Mouse (Mus musculus) mesoderm, embryonic 11.5 days (tissue): ENCODE measurements at regions not wholly inside any gene's neighbourhood (a gene's known extent, or its start where the extent isn't known, plus 50 kb on each side); places are given as distances from the start of the nearest gene placed in this dataset.
A peak's percentile ranks its signal among the peaks of the same experiment; 100 is the strongest.

Experiments
- DNase-seq: peaks from one replicate; pipeline ENCODE4 v3.0.0-alpha.2; 2012; ENCODE audit warnings: low read depth, low spot score

GRCm38 (mm10) chr17:31776949-31777607 lies 78.5 kb downstream of the Sik1 start:
- DNase-seq, result peak; percentile 67

GRCm38 (mm10) chr17:31777751-31778150 lies 77.9 kb downstream of the Sik1 start:
- no peak for DNase-seq

GRCm38 (mm10) chr17:31779466-31779865 lies 76.1 kb downstream of the Sik1 start:
- no peak for DNase-seq

- no peak for DNase-seq
Measured at GRCm38 (mm10) chr17:31782251-31782650, 73.4 kb downstream of the Sik1 start.

GRCm38 (mm10) chr17:31783071-31783470 lies 72.5 kb downstream of the Sik1 start:
- DNase-seq, result no peak

GRCm38 (mm10) chr17:31788316-31788715 lies 67.3 kb downstream of the Sik1 start:
- no peak for DNase-seq

GRCm38 (mm10) chr17:31789068-31789583 lies 66.5 kb downstream of the Sik1 start:
- no peak for DNase-seq

GRCm38 (mm10) chr17:31789906-31790279 lies 65.7 kb downstream of the Sik1 start:
- DNase-seq, result peak; percentile 71

GRCm38 (mm10) chr17:31790280-31791063 lies 65.1 kb downstream of the Sik1 start:
- DNase-seq, result peak; percentile 76

- no peak for DNase-seq
Measured at GRCm38 (mm10) chr17:31791656-31792055, 63.9 kb downstream of the Sik1 start.

GRCm38 (mm10) chr17:31793040-31793439 lies 62.6 kb downstream of the Sik1 start:
- DNase-seq, result no peak

- no peak for DNase-seq
Measured at GRCm38 (mm10) chr17:31793521-31793920, 62.1 kb downstream of the Sik1 start.

GRCm38 (mm10) chr17:31793964-31794363 lies 61.6 kb downstream of the Sik1 start:
- DNase-seq, result no peak
